14 mouse cellular contexts compared by ENCODE assay signal in the genomic region with DNA sequence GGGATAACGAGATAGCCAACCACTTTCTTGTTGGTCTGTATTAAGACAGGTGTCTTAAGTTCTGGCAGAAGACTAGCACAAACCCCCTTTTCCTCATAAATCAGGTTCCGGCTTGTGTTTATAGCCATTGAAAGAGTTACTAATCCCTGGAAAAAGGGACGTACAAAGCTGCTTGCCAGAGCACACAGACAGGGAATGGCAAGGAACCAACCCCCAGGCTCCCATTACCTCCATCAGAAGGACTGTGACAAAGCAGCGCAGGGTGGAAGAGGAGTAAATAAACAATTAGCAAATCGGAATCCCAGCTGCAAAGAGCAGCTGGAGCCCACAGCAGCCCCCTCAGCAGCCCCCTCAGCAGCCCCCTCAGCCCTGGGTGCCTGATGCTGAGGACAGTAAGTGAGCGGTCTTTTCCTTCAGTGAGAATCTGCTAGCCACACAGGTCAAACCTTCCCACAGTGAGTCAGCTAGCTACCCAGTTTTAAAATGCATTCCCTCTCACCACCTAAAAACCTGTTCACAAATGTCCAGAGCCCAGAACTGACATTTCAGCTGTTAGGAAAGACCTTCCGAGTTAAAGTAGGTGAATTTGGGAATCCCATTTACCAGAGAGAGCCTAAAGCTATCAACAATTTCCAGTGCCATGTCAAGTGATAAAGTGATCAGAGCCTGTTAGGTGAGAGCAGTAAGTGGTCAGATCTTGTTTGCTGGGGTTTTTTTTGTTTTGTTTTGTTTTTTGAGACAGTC. TPM values are rescaled to one million over a fixed set of nuclear protein-coding genes. Genes with fewer than 3 reads are reported as not detected.
DNase-seq lines count a peak whose midpoint lies in the region; ATAC-seq and TF ChIP-seq lines count a peak whose summit lies in the region.
"Had no signal": no experiment of that assay in that cellular context is flagged by ENCODE, and none has a peak within 500 bp of the region (broad histone marks: within the 10 kb centered on the region; RNA-seq: fewer than 3 reads in every experiment).

No protein-coding gene starts in this region.

- no peak for ATAC-seq in kidney, embryonic 15.5 days (replicated peaks; ENCODE audit: low FRiP score)
- ATAC-seq in forebrain, embryonic 12.5 days (ENCODE audit: low FRiP score), result 0 out of 2 replicates have a peak, but pooled peaks have one; percentile 25
- ATAC-seq in liver, embryonic 14.5 days (ENCODE audit: insufficient read depth), result no peak
- ATAC-seq: hindbrain, embryonic 16.5 days had no signal

- H3K9ac ChIP-seq in kidney, embryonic 15.5 days, result 0 out of 2 replicates have a peak overlapping the region, but pooled peaks have one; percentile 6
- no peak overlapping the region for H3K9ac ChIP-seq in forebrain, embryonic 12.5 days
- no peak overlapping the region for H3K9ac ChIP-seq in liver, embryonic 14.5 days (replicated peaks)
- H3K9ac ChIP-seq: embryonic facial prominence, embryonic 12.5 days had no signal

- TF ChIP-seq CTCF in brain, embryonic 14.5 days (IDR thresholded peaks at IDR 0.05; ENCODE audit: borderline replicate concordance, extremely low read depth, insufficient read depth, insufficient read length), result no peak
- no peak for TF ChIP-seq CTCF in liver, embryonic 14.5 days (IDR thresholded peaks at IDR 0.05; ENCODE audit: low read depth)

- no peak overlapping the region for H3K27ac ChIP-seq in kidney, embryonic 15.5 days
- H3K27ac ChIP-seq in forebrain, embryonic 12.5 days, result no peak overlapping the region
- H3K27ac ChIP-seq in liver, embryonic 14.5 days, result no peak overlapping the region
- H3K27ac ChIP-seq: embryonic facial prominence, embryonic 12.5 days; macrophage had no signal

- TF ChIP-seq EP300 in liver, embryonic 14.5 days (IDR thresholded peaks at IDR 0.05; ENCODE audit: low read depth), result no peak

- H3K4me3 ChIP-seq in kidney, embryonic 15.5 days (replicated peaks), result peak overlapping the region; percentile 76
- H3K4me3 ChIP-seq in forebrain, embryonic 12.5 days (replicated peaks), result no peak overlapping the region
- H3K4me3 ChIP-seq in liver, embryonic 14.5 days (ENCODE audit: insufficient read depth in 1 of 2, low read depth in 2 of 2, low read length in 2 of 2), result peak overlapping the region; percentile 4 to 63; a peak in 2 of 4 replicates

- DNase-seq in kidney, postnatal 14 days, result no peak
- DNase-seq in brain, embryonic 14.5 days (ENCODE audit: low read depth), result peak; percentile 77
- no peak for DNase-seq in liver, embryonic 14.5 days (ENCODE audit: low read depth in 3 of 3, low spot score in 3 of 3)
- DNase-seq in right cerebral cortex, postnatal 36 days (ENCODE audit: low spot score in 2 of 2), result no peak
- no peak for DNase-seq in layer of hippocampus, postnatal 25 days (ENCODE audit: extremely low spot score in 1 of 2, low spot score in 1 of 2)
- no peak for DNase-seq in adrenal gland, postnatal 25 days
- DNase-seq: gastrocnemius, postnatal 36 days; layer of hippocampus, postnatal 36 days had no signal

- WGBS in kidney, embryonic 15.5 days, result 25% methylated on average over 7 of the region's 7 CpGs
- WGBS in forebrain, embryonic 12.5 days, result 16% methylated on average over 7 of the region's 7 CpGs
- 46% methylated on average over 7 of the region's 7 CpGs for WGBS in liver, embryonic 14.5 days (ENCODE audit: insufficient replicate concordance)

- peaks cover 46% of the 10 kb centered on the region for H3K4me1 ChIP-seq in kidney, embryonic 15.5 days
- H3K4me1 ChIP-seq in forebrain, embryonic 12.5 days, result peaks cover 19% of the 10 kb centered on the region
- peaks cover 0 to 6% of the 10 kb centered on the region in 2 experiments; a peak in 1 of 4 replicates for H3K4me1 ChIP-seq in liver, embryonic 14.5 days (replicated peaks; ENCODE audit: control insufficient read depth in 2 of 2, insufficient read depth in 2 of 2, low read length in 1 of 2)

- H3K27me3 ChIP-seq in kidney, embryonic 15.5 days, result no peaks in the 10 kb centered on the region
- peaks cover 33% of the 10 kb centered on the region for H3K27me3 ChIP-seq in forebrain, embryonic 12.5 days
- H3K27me3 ChIP-seq in liver, embryonic 14.5 days (ENCODE audit: control insufficient read depth, insufficient read depth, low read length), result peaks cover 26% of the 10 kb centered on the region

- no peak for TF ChIP-seq POLR2A in brain, embryonic 14.5 days (IDR thresholded peaks at IDR 0.05; ENCODE audit: borderline replicate concordance, extremely low read depth, insufficient read depth, insufficient read length, poor library complexity, severe bottlenecking)

- H3K9me3 ChIP-seq in kidney, embryonic 15.5 days (replicated peaks), result no peaks in the 10 kb centered on the region
- no peaks in the 10 kb centered on the region for H3K9me3 ChIP-seq in forebrain, embryonic 12.5 days
- H3K9me3 ChIP-seq in liver, embryonic 14.5 days (ENCODE audit: control insufficient read depth, low read length), result no peaks in the 10 kb centered on the region
- H3K9me3 ChIP-seq: embryonic facial prominence, embryonic 12.5 days had no signal

- peak overlapping the region; percentile 89 for H3K4me2 ChIP-seq in kidney, embryonic 15.5 days
- H3K4me2 ChIP-seq in forebrain, embryonic 12.5 days, result peak overlapping the region; percentile 99
- H3K4me2 ChIP-seq in liver, embryonic 14.5 days (ENCODE audit: low read depth), result peak overlapping the region; percentile 63

- H3K36me3 ChIP-seq in kidney, embryonic 15.5 days, result no peaks in the 10 kb centered on the region
- no peaks in the 10 kb centered on the region for H3K36me3 ChIP-seq in forebrain, embryonic 12.5 days (replicated peaks)
- H3K36me3 ChIP-seq in liver, embryonic 14.5 days (replicated peaks; ENCODE audit: control insufficient read depth, insufficient read depth, low read depth), result no peaks in the 10 kb centered on the region
- H3K36me3 ChIP-seq: embryonic facial prominence, embryonic 12.5 days had no signal

RNA-seq across cellular contexts. Expression of gene Depdc7, which starts 1.5 kb away (rescaled TPM):
- 22.8 and 24.6 TPM in 2 replicates for polyA plus RNA-seq in kidney, embryonic 15.5 days (2015; fragmentation: Nextera tagmentation; extraction: Ambion mirVana)
- 1.6 and 2.2 TPM in 2 replicates for polyA plus RNA-seq in brain, embryonic 14.5 days (2012; rRNA removed)
- 5.1 and 5.4 TPM in 2 replicates for polyA plus RNA-seq in forebrain, embryonic 12.5 days (2016; fragmentation: Nextera tagmentation; extraction: Ambion mirVana)
- 3.9 and 5.7 TPM in 2 replicates for polyA plus RNA-seq in liver, embryonic 14.5 days (2012; rRNA removed)
- polyA plus RNA-seq in liver, embryonic 14.5 days (2014; fragmentation: Nextera tagmentation; extraction: Ambion mirVana), result 9.5 and 9.8 TPM in 2 replicates
- total RNA-seq in layer of hippocampus, postnatal 25 days (2021), result 1 to 10 TPM; 1.5 to 1.9 TPM
- 2.2 TPM in 2 replicates for total RNA-seq in adrenal gland, postnatal 25 days (2021)

RNA-seq across cellular contexts. Expression of gene Pin1rt1, which starts 25.0 kb away (rescaled TPM):
- not detected in 2 replicates for polyA plus RNA-seq in kidney, embryonic 15.5 days (2015; fragmentation: Nextera tagmentation; extraction: Ambion mirVana)
- 0.08 TPM in 1 of 2 replicates, not detected in the other for polyA plus RNA-seq in brain, embryonic 14.5 days (2012; rRNA removed)
- polyA plus RNA-seq in forebrain, embryonic 12.5 days (2016; fragmentation: Nextera tagmentation; extraction: Ambion mirVana), result not detected in 2 replicates
- not detected in 2 replicates for polyA plus RNA-seq in liver, embryonic 14.5 days (2012; rRNA removed)
- polyA plus RNA-seq in liver, embryonic 14.5 days (2014; fragmentation: Nextera tagmentation; extraction: Ambion mirVana), result not detected in 2 replicates
- not detected for total RNA-seq in layer of hippocampus, postnatal 25 days (2021)
- total RNA-seq in adrenal gland, postnatal 25 days (2021), result not detected in 2 replicates
- total RNA-seq: gastrocnemius, postnatal 36 days; layer of hippocampus, postnatal 36 days had no signal
- polyA plus RNA-seq: macrophage; spleen, adult 2 months had no signal

RNA-seq across cellular contexts. Expression of gene Tcp11l1, which starts 29.2 kb away (rescaled TPM):
- 40.6 and 43.3 TPM in 2 replicates for polyA plus RNA-seq in kidney, embryonic 15.5 days (2015; fragmentation: Nextera tagmentation; extraction: Ambion mirVana)
- polyA plus RNA-seq in brain, embryonic 14.5 days (2012; rRNA removed), result 25.5 and 33.9 TPM in 2 replicates
- polyA plus RNA-seq in forebrain, embryonic 12.5 days (2016; fragmentation: Nextera tagmentation; extraction: Ambion mirVana), result 69.2 and 69.8 TPM in 2 replicates
- 1.0 and 2.5 TPM in 2 replicates for polyA plus RNA-seq in liver, embryonic 14.5 days (2012; rRNA removed)
- 5.0 and 5.2 TPM in 2 replicates for polyA plus RNA-seq in liver, embryonic 14.5 days (2014; fragmentation: Nextera tagmentation; extraction: Ambion mirVana)
- total RNA-seq in layer of hippocampus, postnatal 25 days (2021), result 10 to 100 TPM; 35.5 to 46.3 TPM
- 7.7 and 12.2 TPM in 2 replicates for total RNA-seq in adrenal gland, postnatal 25 days (2021)
